Mouse (Mus musculus) midbrain, embryonic 13.5 days (tissue): Measurements from ENCODE around the gene Magoh. TPM values are rescaled to one million over a fixed set of nuclear protein-coding genes. Genes with fewer than 3 reads are reported as not detected.

Experiments
- ATAC-seq: fragments of 200-750 bp; cut with Nextera tagmentation; 2 replicates; pipeline ENCODE4 v1.8.0; 2017; ENCODE audit warnings: mild to moderate bottlenecking, moderate TSS enrichment, moderate library complexity
- H3K27ac ChIP-seq: fragments of 300-500 bp; sonication (generic); 2 replicates; pipeline ENCODE4 v1.5.1; 2015; ENCODE audit warnings: inconsistent platforms, mild to moderate bottlenecking, moderate library complexity
- H3K27me3 ChIP-seq: fragments of 300-500 bp; sonication (generic); 2 replicates; pipeline ENCODE4 v1.6.1; 2015; ENCODE audit warnings: mild to moderate bottlenecking, inconsistent platforms
- H3K36me3 ChIP-seq: fragments of 300-500 bp; sonication (generic); 2 replicates; pipeline ENCODE4 v1.6.1; 2015; ENCODE audit warnings: mild to moderate bottlenecking, inconsistent platforms
- H3K4me1 ChIP-seq: fragments of 300-500 bp; sonication (generic); replicated peaks from 2 replicates; pipeline ENCODE4 v1.6.1; 2015; ENCODE audit warnings: inconsistent platforms
- H3K4me2 ChIP-seq: fragments of 300-500 bp; sonication (generic); replicated peaks from 2 replicates; pipeline ENCODE4 v1.6.1; 2015; ENCODE audit warnings: moderate library complexity, mild to moderate bottlenecking, inconsistent platforms
- H3K4me3 ChIP-seq: fragments of 300-500 bp; sonication (generic); replicated peaks from 2 replicates; pipeline ENCODE4 v1.5.1; 2015; ENCODE audit warnings: mild to moderate bottlenecking, inconsistent platforms
- H3K9ac ChIP-seq: fragments of 300-500 bp; sonication (generic); replicated peaks from 2 replicates; pipeline ENCODE4 v1.6.1; 2015; ENCODE audit warnings: mild to moderate bottlenecking, inconsistent platforms
- H3K9me3 ChIP-seq: fragments of 300-500 bp; sonication (generic); 2 replicates; pipeline ENCODE4 v1.6.1; 2016; ENCODE audit warnings: mild to moderate bottlenecking, inconsistent platforms
- WGBS: fragments of 180-500 bp; shearing (Covaris S2); methylation state at CpG from one replicate; pipeline ENCODE4 v1.1.7; 2015; 5-methylcytosine and 5-hydroxymethylcytosine counted together
- polyA plus RNA-seq: library from polyadenylated mRNA; unstranded; fragments of >200 nt; fragmentation: Nextera tagmentation; extraction: Ambion mirVana; gene quantifications from 2 replicates; pipeline ENCODE4 v1.2.1, GENCODE M21; 2015

Gene Magoh
- polyA plus RNA-seq, 1 experiment from 2014 or later, result 167 TPM

DNA sequence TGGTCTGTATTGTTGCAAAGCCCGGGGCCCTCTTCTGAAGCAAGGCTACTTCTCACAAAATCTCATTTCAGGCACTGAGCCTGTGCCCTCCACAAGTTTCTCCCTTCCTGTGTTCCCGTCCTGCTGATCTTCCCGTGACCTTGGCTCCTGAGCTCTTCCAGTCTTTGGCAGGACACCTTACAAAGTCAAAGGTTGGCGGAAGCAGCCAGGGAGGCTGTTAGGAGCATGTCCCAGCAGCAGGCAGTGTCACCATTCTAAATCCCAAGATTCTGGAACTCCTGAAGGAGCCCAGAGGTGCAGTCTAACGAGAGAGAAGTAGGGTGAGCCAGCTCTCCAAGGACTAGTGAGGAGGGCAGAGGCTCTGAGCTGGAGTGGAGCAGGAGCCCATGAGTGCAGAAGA, 31.0 kb upstream of the Magoh start:
- Histone ChIP-seq H3K36me3 (peaks cover 86% of the 10 kb centered on the region), H3K27me3 (peaks cover 14% of the 10 kb centered on the region), H3K27ac (no peak overlapping the region), H3K4me1 (peaks cover 25% of the 10 kb centered on the region), H3K9ac (0 out of 2 replicates have a peak overlapping the region, but pooled peaks have one; percentile 3), H3K4me2 (no peak overlapping the region), H3K9me3 (no peaks in the 10 kb centered on the region), H3K4me3 (no peak overlapping the region)
- no peak for ATAC-seq
- WGBS, result 84% methylated on average over 5 of the region's 5 CpGs

DNA sequence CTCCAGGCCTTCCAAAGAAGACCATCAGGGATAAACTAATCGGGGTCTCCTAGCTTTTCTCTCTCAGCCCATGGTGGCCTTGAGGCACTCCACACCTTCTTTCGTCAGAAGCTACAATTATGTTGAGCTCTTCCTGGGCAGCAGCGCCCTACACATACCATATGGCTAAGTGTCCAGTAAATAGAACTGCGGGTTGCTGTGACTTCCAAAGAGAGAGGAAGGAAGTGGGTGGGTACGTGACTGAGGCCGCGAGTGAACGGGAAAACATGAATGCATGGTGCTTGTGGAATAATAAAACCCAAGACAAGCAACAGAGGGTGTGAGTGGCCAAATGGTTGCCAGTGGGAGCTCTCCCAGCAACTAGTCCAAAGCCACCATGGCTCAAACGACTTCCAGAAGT, 29.9 kb upstream of the Magoh start:
- no peak overlapping the region for H3K27ac ChIP-seq
- H3K4me3 ChIP-seq, result no peak overlapping the region
- 86% methylated on average over 9 of the region's 9 CpGs for WGBS
- peaks cover 16% of the 10 kb centered on the region for H3K4me1 ChIP-seq
- peaks cover 91% of the 10 kb centered on the region for H3K36me3 ChIP-seq
- H3K27me3 ChIP-seq, result peaks cover 14% of the 10 kb centered on the region
- ATAC-seq, result no peak
- H3K4me2 ChIP-seq, result no peak overlapping the region
- no peak overlapping the region for H3K9ac ChIP-seq
- no peaks in the 10 kb centered on the region for H3K9me3 ChIP-seq

- no peak overlapping the region for H3K9ac ChIP-seq
- no peak overlapping the region for H3K4me2 ChIP-seq
- H3K9me3 ChIP-seq, result no peaks in the 10 kb centered on the region
- peaks cover 14% of the 10 kb centered on the region for H3K27me3 ChIP-seq
- H3K36me3 ChIP-seq, result peaks cover 96% of the 10 kb centered on the region
- WGBS, result 92% methylated on average over 8 of the region's 8 CpGs
- no peak overlapping the region for H3K4me3 ChIP-seq
- peaks cover 12% of the 10 kb centered on the region for H3K4me1 ChIP-seq
- no peak overlapping the region for H3K27ac ChIP-seq
- ATAC-seq, result no peak
Observed at GRCm38 (mm10) chr4:107850091-107850490, 29.5 kb upstream of the Magoh start.

GRCm38 (mm10) chr4:107853333-107853732, 26.2 kb upstream of the Magoh start:
- WGBS, result 91% methylated on average over 8 of the region's 8 CpGs
- ATAC-seq, result no peak

GRCm38 (mm10) chr4:107853836-107854235, 25.7 kb upstream of the Magoh start:
- WGBS, result 91% methylated on average over 7 of the region's 7 CpGs
- Histone ChIP-seq H3K4me3 (no peak overlapping the region), H3K27me3 (no peaks in the 10 kb centered on the region), H3K4me1 (no peaks in the 10 kb centered on the region), H3K9ac (no peak overlapping the region), H3K27ac (no peak overlapping the region), H3K36me3 (peaks cover 95% of the 10 kb centered on the region), H3K9me3 (no peaks in the 10 kb centered on the region), H3K4me2 (no peak overlapping the region)
- no peak for ATAC-seq

More at GRCm38 (mm10) chr4:107853333-107853732, 26.2 kb upstream of the Magoh start:
- Histone ChIP-seq H3K9ac (no peak overlapping the region), H3K36me3 (peaks cover 95% of the 10 kb centered on the region), H3K9me3 (no peaks in the 10 kb centered on the region), H3K4me3 (no peak overlapping the region), H3K4me2 (no peak overlapping the region), H3K4me1 (no peaks in the 10 kb centered on the region), H3K27ac (no peak overlapping the region), H3K27me3 (no peaks in the 10 kb centered on the region)

GRCm38 (mm10) chr4:107856958-107857686, 22.4 kb upstream of the Magoh start:
- Histone ChIP-seq H3K9me3 (no peaks in the 10 kb centered on the region), H3K36me3 (peaks cover 94% of the 10 kb centered on the region), H3K27ac (no peak overlapping the region), H3K4me3 (no peak overlapping the region), H3K9ac (no peak overlapping the region), H3K4me1 (no peaks in the 10 kb centered on the region), H3K27me3 (no peaks in the 10 kb centered on the region), H3K4me2 (no peak overlapping the region)
- no peak for ATAC-seq
- 72% methylated on average over 11 of the region's 11 CpGs for WGBS

DNA sequence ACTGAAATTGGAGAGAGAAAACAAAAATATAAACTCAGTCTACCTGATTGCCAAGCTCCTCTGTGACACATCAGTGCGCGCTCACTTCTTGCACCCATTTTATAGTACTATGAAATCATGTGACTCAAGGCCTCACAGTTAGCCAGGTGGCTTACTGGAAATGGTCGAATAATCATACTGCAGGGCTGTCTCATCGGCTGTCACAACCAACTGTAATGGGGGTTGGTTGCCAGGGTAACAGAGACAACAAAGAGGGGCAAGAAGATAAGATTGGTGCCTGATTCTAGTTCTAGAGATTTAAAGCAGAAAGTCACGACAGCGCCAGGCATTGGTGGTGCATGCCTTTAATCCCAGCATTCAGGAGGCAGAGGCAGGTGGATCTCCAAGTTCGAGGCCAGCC, 20.6 kb upstream of the Magoh start:
- Histone ChIP-seq H3K27me3 (no peaks in the 10 kb centered on the region), H3K4me1 (no peaks in the 10 kb centered on the region), H3K4me3 (no peak overlapping the region), H3K36me3 (peaks cover 94% of the 10 kb centered on the region), H3K27ac (no peak overlapping the region), H3K9ac (no peak overlapping the region), H3K9me3 (no peaks in the 10 kb centered on the region), H3K4me2 (no peak overlapping the region)
- WGBS, result 87% methylated on average over 7 of the region's 7 CpGs
- ATAC-seq, result no peak

DNA sequence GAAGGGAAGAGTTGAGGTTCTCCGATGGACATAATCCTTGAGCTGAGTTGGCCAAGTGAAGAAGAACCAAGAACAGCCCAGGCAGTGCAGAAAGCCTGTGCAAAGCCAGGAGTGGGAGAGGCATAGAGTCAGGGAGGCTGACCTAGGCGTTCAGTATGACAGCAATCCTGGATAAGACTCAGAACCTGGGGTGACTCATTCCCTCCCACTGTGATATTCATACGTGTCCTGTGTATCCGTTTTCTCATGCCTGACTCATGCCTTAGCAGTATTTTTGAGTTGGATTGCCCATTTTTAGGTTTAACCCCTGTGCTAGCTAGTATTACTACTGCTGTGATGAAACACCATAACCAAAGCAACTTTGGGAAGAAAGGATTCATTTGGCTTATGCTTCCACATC, 14.7 kb upstream of the Magoh start:
- no peaks in the 10 kb centered on the region for H3K27me3 ChIP-seq
- H3K4me2 ChIP-seq, result no peak overlapping the region
- no peak for ATAC-seq
- 87% methylated on average over 4 of the region's 4 CpGs for WGBS
- no peak overlapping the region for H3K9ac ChIP-seq
- H3K4me1 ChIP-seq, result no peaks in the 10 kb centered on the region
- H3K36me3 ChIP-seq, result peaks cover 77% of the 10 kb centered on the region
- no peak overlapping the region for H3K4me3 ChIP-seq
- H3K9me3 ChIP-seq, result no peaks in the 10 kb centered on the region
- H3K27ac ChIP-seq, result no peak overlapping the region

- H3K4me2 ChIP-seq, result no peak overlapping the region
- no peaks in the 10 kb centered on the region for H3K27me3 ChIP-seq
- H3K27ac ChIP-seq, result no peak overlapping the region
- H3K4me1 ChIP-seq, result peaks cover 18% of the 10 kb centered on the region
- no peak overlapping the region for H3K9ac ChIP-seq
- peaks cover 50% of the 10 kb centered on the region for H3K36me3 ChIP-seq
- no peak overlapping the region for H3K4me3 ChIP-seq
- no peak for ATAC-seq
- no peaks in the 10 kb centered on the region for H3K9me3 ChIP-seq
- 92% methylated on average over 1 of the region's 1 CpGs for WGBS
Observed at GRCm38 (mm10) chr4:107881631-107882030, 2.1 kb downstream of the Magoh start.

DNA sequence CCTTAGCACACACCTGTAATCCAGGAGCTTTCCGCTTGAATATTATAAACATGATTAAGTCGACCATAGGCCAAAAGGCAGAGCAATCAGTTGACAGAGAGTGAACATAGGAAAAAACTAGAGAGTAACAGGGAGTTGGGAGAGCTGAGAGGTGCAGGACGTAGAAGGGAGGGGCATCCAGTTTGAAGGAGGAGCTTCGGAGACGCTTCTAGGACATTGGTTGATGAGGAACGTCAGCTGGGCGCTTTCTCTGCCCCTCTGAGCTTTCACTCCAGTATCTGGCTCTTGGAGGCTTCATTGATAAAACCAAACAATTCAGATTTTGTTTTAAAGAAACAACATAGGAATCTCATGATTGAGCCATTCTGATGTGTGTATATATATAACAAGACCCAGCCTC, 6.8 kb downstream of the Magoh start:
- WGBS, result 77% methylated on average over 7 of the region's 7 CpGs
- H3K4me1 ChIP-seq, result peaks cover 16% of the 10 kb centered on the region
- peaks cover 56% of the 10 kb centered on the region for H3K36me3 ChIP-seq
- H3K27ac ChIP-seq, result no peak overlapping the region
- no peaks in the 10 kb centered on the region for H3K27me3 ChIP-seq
- ATAC-seq, result no peak
- no peak overlapping the region for H3K4me2 ChIP-seq
- H3K9ac ChIP-seq, result no peak overlapping the region
- no peaks in the 10 kb centered on the region for H3K9me3 ChIP-seq
- no peak overlapping the region for H3K4me3 ChIP-seq

DNA sequence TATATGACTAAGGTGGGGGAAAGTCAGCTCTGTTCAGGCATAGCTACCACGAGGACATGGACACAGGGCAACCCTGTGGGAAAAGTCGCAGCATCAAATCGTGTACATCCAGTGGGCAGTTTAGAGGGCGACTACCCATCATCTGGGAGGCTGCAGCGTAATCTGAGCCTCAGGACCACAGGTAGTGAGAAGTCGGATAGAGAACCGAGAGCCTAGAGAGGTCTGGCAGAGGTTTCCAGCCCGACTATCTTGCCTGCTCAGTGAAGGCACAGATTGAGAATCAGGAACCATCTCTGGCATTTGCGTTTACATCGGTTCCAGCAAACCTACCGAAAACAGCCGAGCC, 9.8 kb downstream of the Magoh start:
- WGBS, result under 1% methylated on average over 12 of the region's 12 CpGs
- no peaks in the 10 kb centered on the region for H3K9me3 ChIP-seq
- peak overlapping the region; percentile 81 for H3K9ac ChIP-seq
- H3K36me3 ChIP-seq, result peaks cover 52% of the 10 kb centered on the region
- peak; percentile 34 for ATAC-seq
- H3K27ac ChIP-seq, result peak overlapping the region; percentile 92
- H3K27me3 ChIP-seq, result no peaks in the 10 kb centered on the region
- H3K4me3 ChIP-seq, result peak overlapping the region; percentile 57
- H3K4me1 ChIP-seq, result peaks cover 16% of the 10 kb centered on the region
- H3K4me2 ChIP-seq, result peak overlapping the region; percentile 80

GRCm38 (mm10) chr4:107889731-107890432, 10.3 kb downstream of the Magoh start, which contains the start of gene 0610037L13Rik:
Gene 0610037L13Rik, plus strand, starts transcription at chr4:107889813.
- under 1% methylated on average over 48 of the region's 48 CpGs for WGBS
- H3K4me2 ChIP-seq, result peak within 1 kb of the TSS; percentile 80
- H3K27ac ChIP-seq, result peak within 1 kb of the TSS; percentile 92
- ATAC-seq, result peak; percentile 96
- H3K4me1 ChIP-seq, result peaks cover 16% of the 10 kb centered on the region
- no peaks in the 10 kb centered on the region for H3K27me3 ChIP-seq
- no peaks in the 10 kb centered on the region for H3K9me3 ChIP-seq
- H3K36me3 ChIP-seq, result peaks cover 52% of the 10 kb centered on the region
- H3K4me3 ChIP-seq, result peak within 1 kb of the TSS; percentile 57
- H3K9ac ChIP-seq, result peak within 1 kb of the TSS; percentile 81
